Mouse (Mus musculus) layer of hippocampus, adult 9-10 months (tissue): ENCODE data around the gene Tmem130.
A peak's percentile ranks its signal among the peaks of the same experiment; 100 is the strongest.
"Not testable (repeated sequence)": the region's sequence is repeated elsewhere in the genome, so short reads cannot be mapped to it uniquely, and the experiment has no call there.

Experiments
- DNase-seq: peaks from one replicate; pipeline ENCODE4 v3.0.0; 2022; ENCODE audit warnings: low spot score

The Tmem130 gene

GRCm38 (mm10) chr5:144761161-144761868 lies at the start of gene Tmem130:
TSS of gene Tmem130 (minus strand) at chr5:144761818.
- no peak for DNase-seq

- no peak for DNase-seq
These were observed 45.3 kb upstream of the Tmem130 start for GRCm38 (mm10) chr5:144806931-144807330.

GRCm38 (mm10) chr5:144804181-144804580 lies 42.6 kb upstream of the Tmem130 start:
- no peak for DNase-seq

- DNase-seq, result no peak
These were observed 41.4 kb upstream of the Tmem130 start for GRCm38 (mm10) chr5:144803066-144803465.

GRCm38 (mm10) chr5:144797116-144797515 lies 35.5 kb upstream of the Tmem130 start:
- DNase-seq, result no peak

- no peak for DNase-seq
These were observed 33.1 kb upstream of the Tmem130 start for GRCm38 (mm10) chr5:144794687-144795086.

- no peak for DNase-seq
These were observed 31.8 kb upstream of the Tmem130 start for GRCm38 (mm10) chr5:144793374-144793773.

GRCm38 (mm10) chr5:144786464-144786863 lies 24.8 kb upstream of the Tmem130 start:
- DNase-seq, result no peak

GRCm38 (mm10) chr5:144780654-144781053 lies 19.0 kb upstream of the Tmem130 start:
- no peak for DNase-seq

GRCm38 (mm10) chr5:144773231-144773630 lies 11.6 kb upstream of the Tmem130 start:
- no peak for DNase-seq

GRCm38 (mm10) chr5:144769067-144769482 lies 7.5 kb upstream of the Tmem130 start:
- no peak for DNase-seq

- DNase-seq, result peak; percentile 83
These were observed 6.6 kb upstream of the Tmem130 start for GRCm38 (mm10) chr5:144767911-144768841.

- not testable (repeated sequence) for DNase-seq
These were observed 5.6 kb upstream of the Tmem130 start, which contains the start of gene Trrap for GRCm38 (mm10) chr5:144767106-144767798. TSS of gene Trrap (plus strand) at chr5:144767732.

- DNase-seq, result no peak
These were observed 5.0 kb upstream of the Tmem130 start for GRCm38 (mm10) chr5:144766646-144767045.

- DNase-seq, result no peak
These were observed 4.4 kb upstream of the Tmem130 start for GRCm38 (mm10) chr5:144766026-144766425.

- DNase-seq, result no peak
These were observed 3.2 kb downstream of the Tmem130 start for GRCm38 (mm10) chr5:144758422-144758821.

- DNase-seq, result no peak
These were observed 4.2 kb downstream of the Tmem130 start for GRCm38 (mm10) chr5:144757402-144757801.

- no peak for DNase-seq
These were observed 6.4 kb downstream of the Tmem130 start for GRCm38 (mm10) chr5:144755191-144755590.

GRCm38 (mm10) chr5:144753041-144753440 lies 8.6 kb downstream of the Tmem130 start:
- DNase-seq, result peak; percentile 75

GRCm38 (mm10) chr5:144752432-144752831 lies 9.2 kb downstream of the Tmem130 start:
- DNase-seq, result no peak

GRCm38 (mm10) chr5:144737101-144737500 lies 24.5 kb downstream of the Tmem130 start:
- DNase-seq, result no peak

GRCm38 (mm10) chr5:144734949-144735348 lies 26.7 kb downstream of the Tmem130 start:
- DNase-seq, result peak; percentile 46
